Comparison of ENCODE assay signal across 8 mouse cellular contexts in genomic region chr11:69398059-69398458, GRCm38 (mm10). TPM values are rescaled to one million over a fixed set of nuclear protein-coding genes. Genes with fewer than 3 reads are reported as not detected.
DNase-seq lines count a peak whose midpoint lies in the region; ATAC-seq lines count a peak whose summit lies in the region.

Gene Tmem88 (minus strand): TSS chr11:69398234.

- no peaks in the 10 kb centered on the region for H3K9me3 ChIP-seq in embryonic facial prominence, embryonic 12.5 days
- H3K9me3 ChIP-seq in heart, embryonic 14.5 days (ENCODE audit: control insufficient read depth, low read length) = no peaks in the 10 kb centered on the region
- H3K9me3 ChIP-seq in midbrain, embryonic 10.5 days (replicated peaks) = no peaks in the 10 kb centered on the region

- peak within 1 kb of the TSS; percentile 78 for H3K9ac ChIP-seq in embryonic facial prominence, embryonic 12.5 days
- H3K9ac ChIP-seq in heart, embryonic 14.5 days (ENCODE audit: low read length) = peak within 1 kb of the TSS; percentile 83

- H3K36me3 ChIP-seq in embryonic facial prominence, embryonic 12.5 days = peaks cover 34% of the 10 kb centered on the region
- peaks cover 36% of the 10 kb centered on the region for H3K36me3 ChIP-seq in heart, embryonic 14.5 days (ENCODE audit: control insufficient read depth, insufficient read depth, low read length)
- peaks cover 40% of the 10 kb centered on the region for H3K36me3 ChIP-seq in midbrain, embryonic 10.5 days

- no peak for DNase-seq in urinary bladder, adult 2 months (ENCODE audit: low spot score)
- no peak for DNase-seq in urinary bladder, postnatal 10 days (ENCODE audit: low spot score)
- peak; percentile 80 for DNase-seq in kidney, postnatal 10 days
- peak; percentile 70 for DNase-seq in midbrain, embryonic 10.5 days (ENCODE audit: low spot score)
- no peak for DNase-seq in layer of hippocampus, adult 18-20 months (ENCODE audit: low spot score in 2 of 2)

- 7% methylated on average over 16 of the region's 16 CpGs for WGBS in embryonic facial prominence, embryonic 12.5 days
- WGBS in heart, embryonic 14.5 days = 0% methylated on average over 16 of the region's 16 CpGs
- WGBS in midbrain, embryonic 10.5 days = 2% methylated on average over 15 of the region's 16 CpGs

- H3K27me3 ChIP-seq in embryonic facial prominence, embryonic 12.5 days = peaks cover 8% of the 10 kb centered on the region; the same call in 1 of the 2 replicates
- H3K27me3 ChIP-seq in heart, embryonic 14.5 days (ENCODE audit: control insufficient read depth, insufficient read depth, low read length) = no peaks in the 10 kb centered on the region
- peaks cover 28% of the 10 kb centered on the region for H3K27me3 ChIP-seq in midbrain, embryonic 10.5 days (ENCODE audit: low read depth, poor library complexity, severe bottlenecking)

- H3K4me2 ChIP-seq in embryonic facial prominence, embryonic 12.5 days (replicated peaks) = peak within 1 kb of the TSS; percentile 58
- peak within 1 kb of the TSS; percentile 73 for H3K4me2 ChIP-seq in heart, embryonic 14.5 days (ENCODE audit: low read length)

- peak within 1 kb of the TSS; percentile 67 for H3K4me3 ChIP-seq in embryonic facial prominence, embryonic 12.5 days
- H3K4me3 ChIP-seq in heart, embryonic 14.5 days (ENCODE audit: control insufficient read depth in 1 of 2, insufficient read depth in 1 of 2, low read depth in 1 of 2, low read length in 2 of 2) = peak within 1 kb of the TSS; percentile 59 to 60
- H3K4me3 ChIP-seq in midbrain, embryonic 10.5 days = peak within 1 kb of the TSS; percentile 63

- H3K27ac ChIP-seq in embryonic facial prominence, embryonic 12.5 days = peak within 1 kb of the TSS; percentile 76
- peak within 1 kb of the TSS; percentile 73 to 95 for H3K27ac ChIP-seq in heart, embryonic 14.5 days (replicated peaks in 1 of 2; ENCODE audit: control insufficient read depth in 1 of 2, insufficient read depth in 1 of 2, low read depth in 2 of 2, low read length in 2 of 2)
- H3K27ac ChIP-seq in midbrain, embryonic 10.5 days (replicated peaks) = peak within 1 kb of the TSS; percentile 79

- H3K4me1 ChIP-seq in embryonic facial prominence, embryonic 12.5 days = peaks cover 40% of the 10 kb centered on the region
- peaks cover 17 to 21% of the 10 kb centered on the region in 2 experiments for H3K4me1 ChIP-seq in heart, embryonic 14.5 days (ENCODE audit: control insufficient read depth in 2 of 2, insufficient read depth in 2 of 2, low read length in 2 of 2)
- H3K4me1 ChIP-seq in midbrain, embryonic 10.5 days = peaks cover 66% of the 10 kb centered on the region

- ATAC-seq in embryonic facial prominence, embryonic 12.5 days (ENCODE audit: insufficient number of reproducible peaks, insufficient read depth, low FRiP score, low TSS enrichment) = no peak
- ATAC-seq in heart, embryonic 14.5 days (ENCODE audit: insufficient number of reproducible peaks, insufficient read depth, low FRiP score, low read depth) = no peak; the same call in 1 of the 2 replicates
- no peak for ATAC-seq in inflammation-experienced regulatory T-cells, adult 6 months

RNA-seq across cellular contexts. Expression of gene Tmem88, which starts in this region (rescaled TPM):
- polyA plus RNA-seq in urinary bladder, adult 2 months (2012; rRNA removed) = 11.5 and 11.6 TPM in 2 replicates
- 18.1 and 21.3 TPM in 2 replicates for polyA plus RNA-seq in embryonic facial prominence, embryonic 12.5 days (2016; fragmentation: Nextera tagmentation; extraction: Ambion mirVana)
- polyA plus RNA-seq in heart, embryonic 14.5 days (2014; fragmentation: Nextera tagmentation; extraction: Ambion mirVana) = 43.1 and 46.7 TPM in 2 replicates
- 16.9 and 21.4 TPM in 2 replicates for polyA plus RNA-seq in midbrain, embryonic 10.5 days (2016; fragmentation: Nextera tagmentation; extraction: Ambion mirVana)
- total RNA-seq in layer of hippocampus, adult 18-20 months (2021) = 1 to 10 TPM; 2.5 to 2.7 TPM
- 1 to 10 TPM in 1 of 3 experiments, under 1 TPM in 2; 0.40 to 1.0 (median 0.74) TPM for polyA plus RNA-seq in inflammation-experienced regulatory T-cells, adult 6 months (2017; shearing (Covaris generic))

Comparison
In these comparisons a context has a peak if more than half of its experiments do, and no peak if none do; other contexts are left out.
1. DNase-seq: peak in kidney, postnatal 10 days (single experiment) and midbrain, embryonic 10.5 days (single experiment); none in urinary bladder, adult 2 months (single experiment), urinary bladder, postnatal 10 days (single experiment) and layer of hippocampus, adult 18-20 months (0 of 2).
2. Peak in every context shown above with its lines, with median percentiles within 50 percentile points of each other: H3K27ac ChIP-seq and H3K4me3 ChIP-seq.